Mouse (Mus musculus) gastrocnemius, postnatal 14 days (tissue): ENCODE results near the gene Zfp94. TPM values are rescaled to one million over a fixed set of nuclear protein-coding genes. Genes with fewer than 3 reads are reported as not detected.

Experiments used
- DNase-seq: peaks from one replicate; pipeline ENCODE4 v3.0.0; 2021; ENCODE audit warnings: mixed read lengths
- intact Hi-C: fragments of 180-260 bp; cut with DNase I; formaldehyde crosslinking; loops from one replicate; pipeline ENCODE4 v1.15.1; 2025; ENCODE audit warnings: low total_unique reads
- total RNA-seq, 2 experiments: library from RNA; stranded (reverse); gene quantifications; 2 replicates each; pipeline ENCODE4 v1.2.3; 2021

Gene Zfp94
- total RNA-seq, 2 experiments from 2014 or later, result 1.7 to 2.4 TPM

- intact Hi-C loops, result no loop called here
- no peak for DNase-seq
Observed at GRCm38 (mm10) chr7:24325197-24325596, 8.7 kb upstream of the Zfp94 start.

GRCm38 (mm10) chr7:24322593-24322992 is 6.1 kb upstream of the Zfp94 start:
- intact Hi-C loops, result no loop called here
- no peak for DNase-seq

GRCm38 (mm10) chr7:24318942-24319341 is 2.5 kb upstream of the Zfp94 start:
- intact Hi-C loops, result no loop called here

GRCm38 (mm10) chr7:24315726-24316566 is 520 bp downstream of the Zfp94 start:
- DNase-seq, result no peak
- intact Hi-C loops, result no loop called here

More at GRCm38 (mm10) chr7:24318942-24319341, 2.5 kb upstream of the Zfp94 start:
- no peak for DNase-seq

- DNase-seq, result peak; percentile 19
- intact Hi-C loops, result no loop called here
Observed at GRCm38 (mm10) chr7:24300771-24301282, 15.6 kb downstream of the Zfp94 start, which contains the start of gene Zfp61. Gene Zfp61, minus strand, starts transcription at chr7:24301232.

GRCm38 (mm10) chr7:24299823-24300481 is 16.5 kb downstream of the Zfp94 start:
- no peak for DNase-seq
- intact Hi-C loops, result no loop called here

- intact Hi-C loops, result no loop called here
Observed at GRCm38 (mm10) chr7:24298973-24299708, 17.3 kb downstream of the Zfp94 start.

GRCm38 (mm10) chr7:24298635-24298972 is 17.9 kb downstream of the Zfp94 start:
- DNase-seq, result no peak
- intact Hi-C loops, result no loop called here

More at GRCm38 (mm10) chr7:24298973-24299708, 17.3 kb downstream of the Zfp94 start:
- peak; percentile 70 for DNase-seq

GRCm38 (mm10) chr7:24297361-24298095 is 18.9 kb downstream of the Zfp94 start:
- no peak for DNase-seq
- intact Hi-C loops, result no loop called here

GRCm38 (mm10) chr7:24296386-24296785 is 20.1 kb downstream of the Zfp94 start:
- no peak for DNase-seq
- intact Hi-C loops, result no loop called here

GRCm38 (mm10) chr7:24295376-24295775 is 21.1 kb downstream of the Zfp94 start:
- DNase-seq, result no peak
- intact Hi-C loops, result no loop called here

GRCm38 (mm10) chr7:24294763-24295162 is 21.7 kb downstream of the Zfp94 start:
- intact Hi-C loops, result no loop called here
- DNase-seq, result no peak

- intact Hi-C loops, result no loop called here
- no peak for DNase-seq
Observed at GRCm38 (mm10) chr7:24293061-24293851, 23.2 kb downstream of the Zfp94 start.

GRCm38 (mm10) chr7:24291387-24292090 is 24.9 kb downstream of the Zfp94 start:
- intact Hi-C loops, result no loop called here
- DNase-seq, result no peak

- DNase-seq, result no peak
- intact Hi-C loops, result no loop called here
Observed at GRCm38 (mm10) chr7:24290106-24290693, 26.3 kb downstream of the Zfp94 start.

- DNase-seq, result no peak
- intact Hi-C loops, result no loop called here
Observed at GRCm38 (mm10) chr7:24288512-24288911, 28.0 kb downstream of the Zfp94 start.

GRCm38 (mm10) chr7:24287670-24288069 is 28.8 kb downstream of the Zfp94 start:
- intact Hi-C loops, result no loop called here
- no peak for DNase-seq

GRCm38 (mm10) chr7:24286916-24287315 is 29.6 kb downstream of the Zfp94 start:
- intact Hi-C loops, result no loop called here
- no peak for DNase-seq
